Mouse (Mus musculus) forebrain, postnatal 0 days (tissue): ENCODE data around the gene Tmub2. TPM values are rescaled to one million over a fixed set of nuclear protein-coding genes. Genes with fewer than 3 reads are reported as not detected.

ENCODE experiments used
- ATAC-seq: fragments of 200-750 bp; cut with Nextera tagmentation; 2 replicates; pipeline ENCODE4 v1.8.0; 2017; ENCODE audit warnings: mild to moderate bottlenecking, moderate library complexity
- DNase-seq: peaks from one replicate; pipeline ENCODE4 v3.0.0-alpha.2; 2015
- H3K27ac ChIP-seq: fragments of 300-500 bp; sonication (generic); 2 replicates; pipeline ENCODE4 v1.5.1; 2014; ENCODE audit warnings: low read depth, mild to moderate bottlenecking, antibody characterized with exemption, low read length, moderate library complexity, mixed read lengths
- H3K27me3 ChIP-seq: fragments of 300-500 bp; sonication (generic); 2 replicates; pipeline ENCODE4 v1.6.1; 2014; ENCODE audit warnings: mild to moderate bottlenecking, low read length, mixed read lengths; ENCODE audit not compliant: insufficient read depth
- H3K36me3 ChIP-seq: fragments of 300-500 bp; sonication (generic); 2 replicates; pipeline ENCODE4 v1.6.1; 2014; ENCODE audit warnings: mild to moderate bottlenecking, moderate library complexity; ENCODE audit not compliant: insufficient read depth
- H3K4me1 ChIP-seq: fragments of 300-500 bp; sonication (generic); 2 replicates; pipeline ENCODE4 v1.6.1; 2014; ENCODE audit warnings: antibody characterized with exemption; ENCODE audit not compliant: insufficient read depth
- H3K4me2 ChIP-seq: fragments of 300-500 bp; sonication (generic); 2 replicates; pipeline ENCODE4 v1.6.1; 2014; ENCODE audit warnings: low read depth, mild to moderate bottlenecking, moderate library complexity
- H3K4me3 ChIP-seq: fragments of 300-500 bp; sonication (generic); 2 replicates; pipeline ENCODE4 v1.5.1; 2014; ENCODE audit warnings: low read depth, low read length, mixed read lengths
- H3K9ac ChIP-seq: fragments of 300-500 bp; sonication (generic); 2 replicates; pipeline ENCODE4 v1.6.1; 2014; ENCODE audit warnings: mild to moderate bottlenecking
- H3K9me3 ChIP-seq: fragments of 300-500 bp; sonication (generic); 2 replicates; pipeline ENCODE4 v1.6.1; 2016; ENCODE audit warnings: low read length
- CTCF ChIP-seq: sonication (generic); IDR thresholded peaks from 2 replicates; pipeline ENCODE4 v1.5.1; 2016; ENCODE audit warnings: antibody characterized with exemption, control low read depth, low read depth
- WGBS: fragments of 180-500 bp; shearing (Covaris S2); extraction: QIAGEN DNeasy Blood & Tissue Kit; methylation state at CpG from one replicate; pipeline ENCODE4 v1.1.7; 2014; 5-methylcytosine and 5-hydroxymethylcytosine counted together
- polyA plus RNA-seq: library from polyadenylated mRNA; unstranded; fragments of >200 nt; fragmentation: Nextera tagmentation; extraction: Ambion mirVana; gene quantifications from 2 replicates; pipeline ENCODE4 v1.2.1, GENCODE M21; 2015
- total RNA-seq: library from RNA; depleted of rRNA; stranded (reverse); fragments of >200 nt; gene quantifications from 2 replicates; pipeline ENCODE4 v1.2.3, GENCODE M21; 2014

The Tmub2 gene
- total and polyA plus RNA-seq, 2 experiments from 2014 or later, result 67.0 to 72.5 TPM

- no peak for DNase-seq
- no peak for ATAC-seq
- no peaks in the 10 kb centered on the region for H3K9me3 ChIP-seq
- no peak for TF ChIP-seq CTCF
- no peak overlapping the region for H3K9ac ChIP-seq
- no peaks in the 10 kb centered on the region for H3K4me1 ChIP-seq
- H3K4me2 ChIP-seq, result no peak overlapping the region
- H3K36me3 ChIP-seq, result no peaks in the 10 kb centered on the region
- no peaks in the 10 kb centered on the region for H3K27me3 ChIP-seq
- no peak overlapping the region for H3K4me3 ChIP-seq
- no peak overlapping the region for H3K27ac ChIP-seq
Measured at GRCm38 (mm10) chr11:102329518-102329917, 44.8 kb downstream of the Tmub2 start.

GRCm38 (mm10) chr11:102330039-102330438 is 45.3 kb downstream of the Tmub2 start:
- H3K4me2 ChIP-seq, result no peak overlapping the region
- no peaks in the 10 kb centered on the region for H3K9me3 ChIP-seq
- no peak overlapping the region for H3K9ac ChIP-seq
- H3K36me3 ChIP-seq, result no peaks in the 10 kb centered on the region
- H3K27ac ChIP-seq, result no peak overlapping the region
- H3K27me3 ChIP-seq, result no peaks in the 10 kb centered on the region
- ATAC-seq, result no peak
- DNase-seq, result no peak
- no peak overlapping the region for H3K4me3 ChIP-seq
- TF ChIP-seq CTCF, result no peak
- WGBS, result 81% methylated on average over 3 of the region's 3 CpGs
- H3K4me1 ChIP-seq, result no peaks in the 10 kb centered on the region

GRCm38 (mm10) chr11:102331806-102332205 is 47.1 kb downstream of the Tmub2 start:
- Histone ChIP-seq H3K4me3 (no peak overlapping the region), H3K27ac (no peak overlapping the region), H3K4me2 (no peak overlapping the region), H3K36me3 (no peaks in the 10 kb centered on the region), H3K27me3 (no peaks in the 10 kb centered on the region), H3K9me3 (no peaks in the 10 kb centered on the region), H3K4me1 (0 out of 2 replicates have a peak, but pooled peaks cover 3% of the 10 kb centered on the region), H3K9ac (no peak overlapping the region)
- TF ChIP-seq CTCF, result no peak
- no peak for ATAC-seq
- DNase-seq, result no peak
- 54% methylated on average over 4 of the region's 4 CpGs for WGBS

GRCm38 (mm10) chr11:102333061-102333460 is 48.3 kb downstream of the Tmub2 start:
- TF ChIP-seq CTCF, result no peak
- 0 out of 2 replicates have a peak, but pooled peaks cover 3% of the 10 kb centered on the region for H3K4me1 ChIP-seq
- H3K36me3 ChIP-seq, result no peaks in the 10 kb centered on the region
- H3K27me3 ChIP-seq, result no peaks in the 10 kb centered on the region
- no peak for DNase-seq
- no peak overlapping the region for H3K4me2 ChIP-seq
- H3K9me3 ChIP-seq, result no peaks in the 10 kb centered on the region
- no peak overlapping the region for H3K4me3 ChIP-seq
- no peak for ATAC-seq
- H3K9ac ChIP-seq, result no peak overlapping the region
- no peak overlapping the region for H3K27ac ChIP-seq

- H3K9ac ChIP-seq, result no peak overlapping the region
- H3K4me1 ChIP-seq, result 0 out of 2 replicates have a peak, but pooled peaks cover 3% of the 10 kb centered on the region
- TF ChIP-seq CTCF, result no peak
- ATAC-seq, result no peak
- H3K9me3 ChIP-seq, result no peaks in the 10 kb centered on the region
- no peaks in the 10 kb centered on the region for H3K27me3 ChIP-seq
- no peaks in the 10 kb centered on the region for H3K36me3 ChIP-seq
- no peak overlapping the region for H3K27ac ChIP-seq
- DNase-seq, result no peak
- no peak overlapping the region for H3K4me2 ChIP-seq
- H3K4me3 ChIP-seq, result no peak overlapping the region
- 48% methylated on average over 4 of the region's 4 CpGs for WGBS
Measured at GRCm38 (mm10) chr11:102334010-102334409, 49.3 kb downstream of the Tmub2 start.

GRCm38 (mm10) chr11:102334973-102335700 is 50.4 kb downstream of the Tmub2 start:
- no peak overlapping the region for H3K27ac ChIP-seq
- H3K9ac ChIP-seq, result no peak overlapping the region
- ATAC-seq, result no peak; the same call in 1 of the 2 replicates
- no peak for DNase-seq
- H3K4me2 ChIP-seq, result no peak overlapping the region
- no peaks in the 10 kb centered on the region for H3K36me3 ChIP-seq
- H3K4me3 ChIP-seq, result no peak overlapping the region
- 0 out of 2 replicates have a peak, but pooled peaks cover 3% of the 10 kb centered on the region for H3K4me1 ChIP-seq
- no peak for TF ChIP-seq CTCF
- H3K27me3 ChIP-seq, result no peaks in the 10 kb centered on the region
- no peaks in the 10 kb centered on the region for H3K9me3 ChIP-seq
- 34% methylated on average over 9 of the region's 9 CpGs for WGBS

GRCm38 (mm10) chr11:102336191-102336590 is 51.5 kb downstream of the Tmub2 start:
- no peak for TF ChIP-seq CTCF
- DNase-seq (no peak), ATAC-seq (no peak)
- H3K4me1 ChIP-seq, result 0 out of 2 replicates have a peak, but pooled peaks cover 3% of the 10 kb centered on the region
- H3K4me2 ChIP-seq, result no peak overlapping the region
- no peak overlapping the region for H3K4me3 ChIP-seq
- WGBS, result 79% methylated on average over 1 of the region's 1 CpGs
- no peak overlapping the region for H3K9ac ChIP-seq
- H3K27ac ChIP-seq, result no peak overlapping the region
- no peaks in the 10 kb centered on the region for H3K36me3 ChIP-seq
- no peaks in the 10 kb centered on the region for H3K9me3 ChIP-seq
- no peaks in the 10 kb centered on the region for H3K27me3 ChIP-seq
